Mouse (Mus musculus): ENCODE data around the gene Hoxc4. TPM values are rescaled to one million over a fixed set of nuclear protein-coding genes. Genes with fewer than 3 reads are reported as not detected.

The Hoxc4 gene
- polyA plus RNA-seq, 1 experiment from 2014 or later, result 0.11 TPM

DNA sequence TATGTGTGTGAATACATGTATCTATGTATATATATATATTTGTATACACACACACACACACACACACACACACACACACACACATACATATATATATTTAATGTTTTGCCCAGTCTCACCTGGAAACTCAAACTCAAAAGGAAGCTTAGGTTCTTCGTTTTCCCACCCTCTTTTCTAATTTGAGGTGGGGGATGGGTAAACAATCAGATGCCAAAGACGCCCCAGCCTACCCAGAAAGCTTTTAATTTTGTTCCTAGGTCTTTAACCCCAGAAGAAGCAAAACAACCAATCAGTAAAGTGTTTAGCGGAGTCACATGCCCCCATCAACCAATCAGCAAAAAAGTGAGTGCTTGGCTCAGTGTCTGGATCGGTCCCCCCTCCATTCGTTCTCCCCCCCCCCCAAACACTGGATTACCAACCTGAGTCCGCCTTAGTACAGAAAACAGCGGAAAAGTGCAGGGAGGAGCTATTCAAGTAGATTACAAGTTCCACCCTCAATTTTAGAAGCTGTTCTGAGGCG is 2.2 kb downstream of the Hoxc4 start:
- Histone ChIP-seq H3K9ac (replicated peaks) (no peak overlapping the region), H3K36me3 (no peaks in the 10 kb centered on the region), H3K9me3 (no peaks in the 10 kb centered on the region), H3K4me2 (replicated peaks) (no peak overlapping the region), H3K4me3 (replicated peaks) (no peak overlapping the region), H3K27ac (no peak overlapping the region), H3K4me1 (replicated peaks) (no peaks in the 10 kb centered on the region), H3K27me3 (peaks cover 100% of the 10 kb centered on the region)
- 2% methylated on average over 8 of the region's 8 CpGs for WGBS
- no peak for ATAC-seq

DNA sequence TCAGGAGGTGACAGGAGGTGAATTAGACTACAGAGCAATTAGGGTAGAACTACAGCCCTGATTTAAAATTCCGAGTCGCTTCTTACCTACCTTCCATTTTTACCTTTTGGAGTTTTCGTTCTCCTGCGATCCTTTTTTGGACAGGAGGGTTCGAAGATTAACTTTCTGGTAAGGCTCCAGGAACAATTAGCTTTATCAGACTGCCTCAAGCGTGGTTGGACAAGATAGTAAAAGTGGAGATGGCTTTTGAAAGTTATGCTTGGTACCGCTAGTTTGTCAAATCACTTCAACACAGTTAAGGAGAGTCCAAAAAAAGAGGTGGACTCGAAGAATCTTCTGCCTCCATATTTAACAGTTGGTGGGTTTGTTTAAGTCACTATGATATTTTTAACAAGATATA is 2.8 kb downstream of the Hoxc4 start:
- H3K36me3 ChIP-seq, result no peaks in the 10 kb centered on the region
- no peak overlapping the region for H3K4me3 ChIP-seq (replicated peaks)
- H3K9ac ChIP-seq (replicated peaks), result no peak overlapping the region
- H3K27me3 ChIP-seq, result peaks cover 100% of the 10 kb centered on the region
- ATAC-seq, result no peak
- H3K9me3 ChIP-seq, result no peaks in the 10 kb centered on the region
- no peak overlapping the region for H3K27ac ChIP-seq
- no peak overlapping the region for H3K4me2 ChIP-seq (replicated peaks)
- H3K4me1 ChIP-seq (replicated peaks), result no peaks in the 10 kb centered on the region
- WGBS, result 9% methylated on average over 8 of the region's 8 CpGs

DNA sequence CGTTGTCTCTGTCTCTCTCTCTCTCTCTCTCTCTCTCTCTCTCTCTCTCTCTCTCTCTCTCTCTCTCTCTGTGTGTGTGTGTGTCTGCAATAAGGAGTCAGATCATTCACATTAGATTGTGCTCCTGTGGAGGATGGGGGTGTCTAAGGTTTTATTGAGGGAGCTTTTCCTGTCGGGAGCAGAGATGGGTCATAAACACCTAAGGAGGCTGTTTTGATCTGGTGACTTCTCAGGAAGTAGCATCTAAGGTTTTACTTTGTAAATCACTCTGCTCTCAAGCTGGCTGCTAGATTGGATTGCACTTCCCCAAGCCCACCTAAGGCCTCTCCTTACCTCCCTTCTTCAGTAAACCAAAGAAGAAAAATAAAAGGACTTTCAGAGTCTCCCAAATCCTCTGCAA is 5.4 kb downstream of the Hoxc4 start:
- Histone ChIP-seq H3K4me2 (replicated peaks) (no peak overlapping the region), H3K27me3 (peaks cover 100% of the 10 kb centered on the region), H3K4me1 (replicated peaks) (no peaks in the 10 kb centered on the region), H3K4me3 (replicated peaks) (no peak overlapping the region), H3K9ac (replicated peaks) (no peak overlapping the region), H3K27ac (no peak overlapping the region), H3K9me3 (no peaks in the 10 kb centered on the region), H3K36me3 (no peaks in the 10 kb centered on the region)
- no peak for ATAC-seq
- WGBS, result 4% methylated on average over 2 of the region's 2 CpGs

DNA sequence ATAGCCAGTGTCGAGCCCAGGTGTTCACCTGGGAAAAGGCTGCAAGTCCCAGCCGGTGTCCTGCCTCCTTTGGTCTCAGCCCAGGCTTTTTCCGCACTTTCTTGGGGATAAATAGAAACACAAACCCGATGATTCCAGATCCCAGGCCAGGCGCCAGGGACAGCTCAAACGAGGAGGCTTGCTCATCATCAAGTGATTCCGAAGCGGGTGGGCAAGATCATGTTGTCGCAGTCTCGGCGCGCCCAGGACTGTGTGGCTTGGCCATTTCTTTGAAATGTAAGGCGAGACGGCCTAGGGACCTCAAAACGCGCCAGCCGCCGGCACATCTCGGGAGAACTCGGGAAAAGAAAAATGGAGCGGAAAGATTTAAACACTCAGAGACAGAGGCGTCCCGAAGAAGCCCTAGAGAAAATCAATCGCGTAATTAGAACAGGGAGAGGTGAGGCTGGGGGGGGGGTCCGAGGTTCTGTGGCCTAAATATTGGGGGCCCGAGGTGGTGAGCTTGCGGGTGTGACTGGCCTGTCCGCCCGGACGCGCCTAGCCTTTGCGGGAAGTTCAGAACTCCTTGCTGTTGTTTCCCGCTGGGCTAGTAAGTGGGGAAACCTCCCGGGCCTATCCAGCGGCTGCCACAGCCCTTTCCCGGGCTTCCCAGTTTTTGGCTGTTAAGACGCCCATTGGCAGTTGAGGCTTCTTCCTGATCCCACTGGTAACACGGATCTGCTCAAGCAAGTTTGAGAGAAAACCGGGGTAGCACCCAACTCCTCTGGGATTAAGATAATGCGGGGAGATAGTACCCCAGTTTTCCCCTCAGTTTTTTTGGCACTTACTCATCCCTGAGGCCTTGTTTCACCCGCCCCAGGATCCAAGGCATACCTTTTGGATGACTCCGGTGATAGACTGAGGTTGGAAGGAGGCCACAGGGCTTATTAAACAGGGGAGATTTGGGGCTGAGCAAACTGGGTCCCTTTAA is 8.8 kb downstream of the Hoxc4 start:
- H3K27me3 ChIP-seq, result peaks cover 100% of the 10 kb centered on the region
- H3K4me3 ChIP-seq (replicated peaks), result no peak overlapping the region
- no peak overlapping the region for H3K9ac ChIP-seq (replicated peaks)
- no peaks in the 10 kb centered on the region for H3K36me3 ChIP-seq
- H3K4me2 ChIP-seq (replicated peaks), result no peak overlapping the region
- no peaks in the 10 kb centered on the region for H3K4me1 ChIP-seq (replicated peaks)
- ATAC-seq, result no peak
- no peak overlapping the region for H3K27ac ChIP-seq
- under 1% methylated on average over 43 of the region's 43 CpGs for WGBS
- no peaks in the 10 kb centered on the region for H3K9me3 ChIP-seq

- WGBS, result 10% methylated on average over 9 of the region's 9 CpGs
- H3K9ac ChIP-seq (replicated peaks), result no peak overlapping the region
- no peaks in the 10 kb centered on the region for H3K4me1 ChIP-seq (replicated peaks)
Observed at GRCm38 (mm10) chr15:103028916-103029512, 10.3 kb downstream of the Hoxc4 start.

GRCm38 (mm10) chr15:103030142-103030541 is 11.4 kb downstream of the Hoxc4 start:
- H3K4me2 ChIP-seq (replicated peaks), result no peak overlapping the region
- H3K27me3 ChIP-seq, result peaks cover 100% of the 10 kb centered on the region
- H3K4me3 ChIP-seq (replicated peaks), result no peak overlapping the region
- no peak overlapping the region for H3K9ac ChIP-seq (replicated peaks)
- no peaks in the 10 kb centered on the region for H3K9me3 ChIP-seq
- WGBS, result under 1% methylated on average over 8 of the region's 8 CpGs
- no peaks in the 10 kb centered on the region for H3K36me3 ChIP-seq
- no peak for ATAC-seq
- H3K4me1 ChIP-seq (replicated peaks), result peaks cover 5% of the 10 kb centered on the region; the same call in 1 of the 2 replicates
- no peak overlapping the region for H3K27ac ChIP-seq

More at GRCm38 (mm10) chr15:103028916-103029512, 10.3 kb downstream of the Hoxc4 start:
- ATAC-seq, result no peak
- Histone ChIP-seq H3K36me3 (no peaks in the 10 kb centered on the region), H3K27me3 (peaks cover 100% of the 10 kb centered on the region), H3K4me2 (replicated peaks) (no peak overlapping the region), H3K4me3 (replicated peaks) (no peak overlapping the region), H3K9me3 (no peaks in the 10 kb centered on the region), H3K27ac (no peak overlapping the region)

- Histone ChIP-seq H3K4me2 (replicated peaks) (no peak overlapping the region), H3K9ac (replicated peaks) (no peak overlapping the region), H3K4me3 (replicated peaks) (no peak overlapping the region), H3K4me1 (replicated peaks) (peaks cover 5% of the 10 kb centered on the region; the same call in 1 of the 2 replicates), H3K27me3 (peaks cover 100% of the 10 kb centered on the region), H3K36me3 (no peaks in the 10 kb centered on the region), H3K27ac (no peak overlapping the region), H3K9me3 (no peaks in the 10 kb centered on the region)
- ATAC-seq, result no peak
- WGBS, result 0% methylated on average over 3 of the region's 3 CpGs
Observed at GRCm38 (mm10) chr15:103032167-103032566, 13.4 kb downstream of the Hoxc4 start.

- H3K9me3 ChIP-seq, result no peaks in the 10 kb centered on the region
- H3K4me1 ChIP-seq (replicated peaks), result peaks cover 5% of the 10 kb centered on the region; the same call in 1 of the 2 replicates
- H3K36me3 ChIP-seq, result no peaks in the 10 kb centered on the region
- under 1% methylated on average over 26 of the region's 26 CpGs for WGBS
- ATAC-seq, result no peak
- peaks cover 100% of the 10 kb centered on the region for H3K27me3 ChIP-seq
- H3K27ac ChIP-seq, result no peak overlapping the region
- H3K4me3 ChIP-seq (replicated peaks), result no peak overlapping the region
- H3K9ac ChIP-seq (replicated peaks), result no peak overlapping the region
- H3K4me2 ChIP-seq (replicated peaks), result no peak overlapping the region
Observed at GRCm38 (mm10) chr15:103032646-103033575, 14.2 kb downstream of the Hoxc4 start.

DNA sequence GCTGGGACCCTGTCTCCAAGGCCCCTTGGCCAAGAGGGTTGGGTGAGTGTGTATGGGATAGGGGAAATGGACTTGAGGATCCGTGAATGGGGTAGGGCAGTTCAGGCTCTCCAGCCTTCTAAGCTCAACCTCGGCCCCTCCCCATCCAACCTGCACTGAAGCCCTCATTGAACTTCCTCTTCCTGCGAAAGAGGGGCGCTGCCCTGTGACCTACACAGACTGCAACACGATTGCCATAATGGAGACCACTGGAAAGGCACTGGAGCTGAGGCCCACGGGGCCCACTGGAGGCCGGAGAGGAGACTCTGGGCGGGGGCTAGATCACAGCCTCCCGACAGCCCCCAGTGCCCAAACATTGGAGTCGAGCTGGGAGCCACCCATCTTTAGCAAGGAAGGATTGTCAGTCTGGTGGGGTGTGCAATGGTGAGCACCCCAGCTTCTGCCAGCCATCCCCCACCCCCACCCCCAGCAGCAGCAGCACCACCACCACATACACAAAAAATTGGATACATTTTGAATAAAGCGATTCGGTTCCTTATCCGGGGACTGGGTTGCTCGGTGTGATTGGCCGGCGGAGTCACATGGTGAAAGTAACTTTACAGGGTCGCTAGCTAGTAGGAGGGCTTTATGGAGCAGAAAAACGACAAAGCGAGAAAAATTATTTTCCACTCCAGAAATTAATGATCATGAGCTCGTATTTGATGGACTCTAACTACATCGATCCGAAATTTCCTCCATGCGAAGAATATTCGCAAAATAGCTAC is 15.5 kb downstream of the Hoxc4 start:
- no peak overlapping the region; the same call in 1 of the 2 replicates for H3K4me2 ChIP-seq (replicated peaks)
- H3K36me3 ChIP-seq, result no peaks in the 10 kb centered on the region
- no peak overlapping the region for H3K9ac ChIP-seq (replicated peaks)
- peaks cover 5% of the 10 kb centered on the region; the same call in 1 of the 2 replicates for H3K4me1 ChIP-seq (replicated peaks)
- H3K27ac ChIP-seq, result no peak overlapping the region
- H3K9me3 ChIP-seq, result no peaks in the 10 kb centered on the region
- WGBS, result 2% methylated on average over 24 of the region's 24 CpGs
- ATAC-seq, result no peak
- H3K4me3 ChIP-seq (replicated peaks), result no peak overlapping the region
- peaks cover 100% of the 10 kb centered on the region for H3K27me3 ChIP-seq

DNA sequence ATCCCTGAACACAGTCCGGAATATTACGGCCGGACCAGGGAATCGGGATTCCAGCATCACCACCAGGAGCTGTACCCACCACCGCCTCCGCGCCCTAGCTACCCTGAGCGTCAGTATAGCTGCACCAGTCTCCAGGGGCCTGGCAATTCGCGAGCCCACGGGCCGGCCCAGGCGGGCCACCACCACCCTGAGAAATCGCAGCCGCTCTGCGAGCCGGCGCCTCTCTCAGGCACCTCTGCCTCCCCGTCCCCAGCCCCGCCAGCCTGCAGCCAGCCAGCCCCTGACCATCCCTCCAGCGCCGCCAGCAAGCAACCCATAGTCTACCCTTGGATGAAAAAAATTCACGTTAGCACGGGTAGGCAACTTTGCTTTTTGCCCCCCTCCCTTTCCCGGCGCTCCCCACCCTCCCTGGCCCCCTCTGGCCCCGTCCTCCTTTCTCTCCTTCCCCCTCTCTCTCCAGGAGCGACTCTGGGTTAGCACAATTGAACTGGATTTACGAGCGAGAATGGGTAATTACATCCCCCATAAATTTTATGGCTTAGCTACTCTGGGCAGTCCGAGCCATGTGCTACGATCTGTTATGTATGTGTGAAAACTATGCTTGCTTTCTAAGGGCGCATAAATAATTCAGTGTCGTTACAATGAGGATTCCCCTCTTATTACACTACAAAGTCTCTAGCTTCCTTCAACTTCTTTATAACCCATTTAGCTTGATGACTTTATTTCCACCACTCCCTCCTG is 16.2 kb downstream of the Hoxc4 start:
- H3K27ac ChIP-seq, result no peak overlapping the region
- WGBS, result 1% methylated on average over 34 of the region's 34 CpGs
- peaks cover 5% of the 10 kb centered on the region; the same call in 1 of the 2 replicates for H3K4me1 ChIP-seq (replicated peaks)
- peaks cover 100% of the 10 kb centered on the region for H3K27me3 ChIP-seq
- no peaks in the 10 kb centered on the region for H3K9me3 ChIP-seq
- no peak overlapping the region for H3K9ac ChIP-seq (replicated peaks)
- 0 out of 2 replicates have a peak overlapping the region, but pooled peaks have one; percentile 0 for H3K4me3 ChIP-seq (replicated peaks)
- no peaks in the 10 kb centered on the region for H3K36me3 ChIP-seq
- ATAC-seq, result no peak
- no peak overlapping the region; the same call in 1 of the 2 replicates for H3K4me2 ChIP-seq (replicated peaks)
